Mouse (Mus musculus) bone marrow macrophage, adult 2 months (primary cell): ENCODE measurements around the gene Mnd1.

Source experiments
- CTCF ChIP-seq: IDR thresholded peaks from 2 replicates; pipeline ENCODE4 v1.5.1; 2012; ENCODE audit warnings: low read depth, mild to moderate bottlenecking, low read length, moderate library complexity
- POLR2A ChIP-seq: IDR thresholded peaks from 2 replicates; pipeline ENCODE4 v1.6.1; 2012; ENCODE audit warnings: mild to moderate bottlenecking, low read depth, low read length, borderline replicate concordance

DNA sequence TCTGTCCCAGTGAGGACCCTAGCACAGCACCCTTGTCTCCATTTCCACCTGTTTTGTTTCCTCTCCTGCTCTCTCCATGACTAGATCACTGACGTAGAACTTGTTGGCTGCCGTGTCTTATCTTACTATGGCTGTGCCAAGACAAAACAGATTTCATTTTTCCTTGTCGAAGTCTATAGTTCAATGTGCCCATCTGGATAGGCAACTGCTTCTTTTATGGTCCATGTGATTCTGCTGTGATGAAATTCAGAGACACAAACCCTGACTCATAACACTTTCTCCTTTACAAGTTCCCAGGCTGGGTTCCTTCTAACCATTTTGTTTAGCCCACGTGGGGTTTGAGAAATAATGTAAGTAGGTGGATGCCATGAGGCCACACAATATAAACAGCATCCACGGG, 10.5 kb upstream of the Mnd1 start:
- TF ChIP-seq CTCF (no peak), POLR2A (no peak)
